Mouse (Mus musculus) intestine, postnatal 0 days (tissue): Measurements from ENCODE around the gene Armc3. TPM values are rescaled to one million over a fixed set of nuclear protein-coding genes. Genes with fewer than 3 reads are reported as not detected.
A peak's percentile ranks its signal among the peaks of the same experiment; 100 is the strongest.

Experiments
- ATAC-seq: fragments of 200-750 bp; cut with Nextera tagmentation; 2 replicates; pipeline ENCODE4 v1.8.0; 2017; ENCODE audit warnings: mild to moderate bottlenecking, moderate TSS enrichment, moderate library complexity
- H3K27ac ChIP-seq: fragments of 300-500 bp; sonication (generic); 2 replicates; pipeline ENCODE4 v1.5.1; 2014; ENCODE audit warnings: mild to moderate bottlenecking, low read depth, low read length, moderate library complexity
- H3K27me3 ChIP-seq: fragments of 300-500 bp; sonication (generic); replicated peaks from 2 replicates; pipeline ENCODE4 v1.6.1; 2014; ENCODE audit warnings: low read length, mixed read lengths; ENCODE audit not compliant: control insufficient read depth, insufficient read depth
- H3K36me3 ChIP-seq: fragments of 300-500 bp; sonication (generic); 2 replicates; pipeline ENCODE4 v1.6.1; 2014; ENCODE audit warnings: mild to moderate bottlenecking, moderate library complexity; ENCODE audit not compliant: control insufficient read depth, insufficient read depth
- H3K4me1 ChIP-seq: fragments of 300-500 bp; sonication (generic); replicated peaks from 2 replicates; pipeline ENCODE4 v1.6.1; 2014; ENCODE audit warnings: antibody characterized with exemption, low read length, mixed read lengths; ENCODE audit not compliant: control insufficient read depth, insufficient read depth
- H3K4me2 ChIP-seq: fragments of 300-500 bp; sonication (generic); replicated peaks from 2 replicates; pipeline ENCODE4 v1.6.1; 2014; ENCODE audit warnings: low read depth, mild to moderate bottlenecking, moderate library complexity
- H3K4me3 ChIP-seq: fragments of 300-500 bp; sonication (generic); 2 replicates; pipeline ENCODE4 v1.5.1; 2014; ENCODE audit warnings: low read depth, low read length
- H3K9ac ChIP-seq: fragments of 300-500 bp; sonication (generic); 2 replicates; pipeline ENCODE4 v1.6.1; 2014; ENCODE audit warnings: mild to moderate bottlenecking, low read depth, low read length
- H3K9me3 ChIP-seq: fragments of 300-500 bp; sonication (generic); 2 replicates; pipeline ENCODE4 v1.6.1; 2016; ENCODE audit warnings: mixed run types; ENCODE audit not compliant: control insufficient read depth
- CTCF ChIP-seq: sonication (generic); IDR thresholded peaks from 2 replicates; pipeline ENCODE4 v1.5.1; 2016; ENCODE audit warnings: low read depth, mild to moderate bottlenecking, control low read depth, antibody characterized with exemption, moderate library complexity
- WGBS: fragments of 180-500 bp; shearing (Covaris S2); extraction: QIAGEN DNeasy Blood & Tissue Kit; methylation state at CpG from one replicate; pipeline ENCODE4 v1.1.7; 2014; 5-methylcytosine and 5-hydroxymethylcytosine counted together
- polyA plus RNA-seq: library from polyadenylated mRNA; unstranded; fragments of >200 nt; fragmentation: Nextera tagmentation; extraction: Ambion mirVana; gene quantifications from 2 replicates; pipeline ENCODE4 v1.2.1, GENCODE M21; 2015

The Armc3 gene
- 0.09 TPM in 1 of 2 replicates, not detected in the other for polyA plus RNA-seq

- Histone ChIP-seq H3K9me3 (no peaks in the 10 kb centered on the region), H3K4me1 (no peaks in the 10 kb centered on the region), H3K27ac (no peak within 1 kb of the TSS), H3K36me3 (no peaks in the 10 kb centered on the region), H3K4me2 (peak within 1 kb of the TSS; percentile 58), H3K4me3 (peak within 1 kb of the TSS; percentile 34), H3K27me3 (no peaks in the 10 kb centered on the region), H3K9ac (no peak within 1 kb of the TSS)
- TF ChIP-seq CTCF, result no peak
- peak; percentile 51 for ATAC-seq
- WGBS, result 20% methylated on average over 24 of the region's 24 CpGs
Observed at GRCm38 (mm10) chr2:19198452-19199365, at the start of gene Armc3. TSS of gene Armc3 (plus strand) at chr2:19199302.

- Histone ChIP-seq H3K27me3 (no peaks in the 10 kb centered on the region), H3K9me3 (no peaks in the 10 kb centered on the region), H3K9ac (no peak overlapping the region), H3K4me1 (no peaks in the 10 kb centered on the region), H3K27ac (no peak overlapping the region), H3K4me2 (no peak overlapping the region), H3K4me3 (no peak overlapping the region), H3K36me3 (no peaks in the 10 kb centered on the region)
- no peak for ATAC-seq
- TF ChIP-seq CTCF, result no peak
- 70% methylated on average over 1 of the region's 1 CpGs for WGBS
Observed at GRCm38 (mm10) chr2:19152687-19153086, 46.4 kb upstream of the Armc3 start.

DNA sequence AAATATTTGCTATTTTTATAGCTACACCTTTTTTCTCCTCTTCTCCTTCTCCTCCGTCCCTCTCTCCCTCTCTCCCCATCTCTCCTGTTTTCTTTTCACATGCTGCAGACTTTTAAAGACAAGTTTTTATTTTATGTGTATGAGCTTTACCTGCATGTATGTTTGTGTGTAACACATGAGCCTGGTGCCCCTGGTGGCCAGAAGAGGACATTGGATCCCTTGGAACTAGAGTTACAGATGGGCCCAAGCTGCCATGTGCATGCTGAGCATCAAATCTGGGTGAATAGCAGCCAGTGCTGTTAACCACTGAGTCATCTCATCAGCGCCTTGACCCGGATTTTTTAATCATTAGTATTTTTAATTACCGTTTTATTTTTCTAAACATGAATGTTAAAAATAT lies 42.9 kb upstream of the Armc3 start:
- no peaks in the 10 kb centered on the region for H3K4me1 ChIP-seq
- no peak for ATAC-seq
- H3K4me3 ChIP-seq, result no peak overlapping the region
- H3K27me3 ChIP-seq, result no peaks in the 10 kb centered on the region
- peak; percentile 68 for TF ChIP-seq CTCF
- no peaks in the 10 kb centered on the region for H3K9me3 ChIP-seq
- no peak overlapping the region for H3K27ac ChIP-seq
- WGBS, result 72% methylated on average over 4 of the region's 4 CpGs
- no peaks in the 10 kb centered on the region for H3K36me3 ChIP-seq
- no peak overlapping the region for H3K9ac ChIP-seq
- no peak overlapping the region for H3K4me2 ChIP-seq

DNA sequence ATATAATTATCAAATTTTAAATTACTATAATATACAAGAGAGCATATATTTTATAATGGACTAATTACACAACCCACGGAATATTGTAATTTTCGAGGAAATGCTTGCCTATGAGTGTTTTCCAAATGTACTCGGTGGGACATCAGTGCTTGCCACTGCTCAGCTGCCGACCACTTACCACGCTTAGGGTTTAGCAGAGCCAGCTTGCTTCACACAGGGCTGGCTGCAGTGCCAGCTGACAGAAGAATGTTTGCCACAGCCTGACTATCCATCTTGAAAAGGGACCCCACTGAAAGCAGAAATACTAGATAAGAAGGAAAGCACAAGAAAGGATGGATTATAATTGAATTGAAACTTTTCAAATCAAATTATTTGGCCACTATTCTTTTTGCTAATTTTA lies 39.6 kb upstream of the Armc3 start:
- Histone ChIP-seq H3K9me3 (no peaks in the 10 kb centered on the region), H3K27ac (no peak overlapping the region), H3K36me3 (no peaks in the 10 kb centered on the region), H3K4me1 (no peaks in the 10 kb centered on the region), H3K4me3 (no peak overlapping the region), H3K27me3 (no peaks in the 10 kb centered on the region), H3K4me2 (no peak overlapping the region), H3K9ac (no peak overlapping the region)
- 79% methylated on average over 5 of the region's 5 CpGs for WGBS
- ATAC-seq, result no peak
- TF ChIP-seq CTCF, result no peak

GRCm38 (mm10) chr2:19160368-19161114 lies 38.6 kb upstream of the Armc3 start:
- Histone ChIP-seq H3K9me3 (no peaks in the 10 kb centered on the region), H3K4me3 (no peak overlapping the region), H3K9ac (no peak overlapping the region), H3K27ac (no peak overlapping the region), H3K4me2 (no peak overlapping the region), H3K27me3 (no peaks in the 10 kb centered on the region), H3K36me3 (no peaks in the 10 kb centered on the region), H3K4me1 (no peaks in the 10 kb centered on the region)
- ATAC-seq, result no peak
- no peak for TF ChIP-seq CTCF
- 20% methylated on average over 8 of the region's 8 CpGs for WGBS

DNA sequence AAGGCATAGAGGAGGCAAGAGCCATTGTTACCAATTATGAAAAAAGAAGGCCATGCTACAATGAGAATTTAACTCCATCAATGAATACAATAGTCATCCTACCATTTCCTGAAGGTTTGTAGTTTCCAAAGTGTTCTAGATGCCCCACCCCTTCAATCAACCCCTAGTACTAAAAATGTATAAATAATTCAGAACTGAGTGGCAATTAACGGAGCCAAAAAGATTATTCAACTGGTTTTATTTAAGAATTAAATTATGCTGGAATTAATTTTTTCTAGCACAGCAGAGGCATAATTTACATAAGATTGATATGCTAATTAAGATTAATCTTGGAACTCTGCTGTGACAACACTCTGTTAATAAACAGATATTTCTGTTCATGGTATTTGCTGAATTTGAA lies 34.9 kb upstream of the Armc3 start:
- ATAC-seq, result no peak
- Histone ChIP-seq H3K4me1 (no peaks in the 10 kb centered on the region), H3K27me3 (no peaks in the 10 kb centered on the region), H3K4me3 (no peak overlapping the region), H3K9me3 (no peaks in the 10 kb centered on the region), H3K27ac (no peak overlapping the region), H3K36me3 (no peaks in the 10 kb centered on the region), H3K4me2 (no peak overlapping the region), H3K9ac (no peak overlapping the region)
- TF ChIP-seq CTCF, result no peak
- WGBS, result 90% methylated on average over 1 of the region's 1 CpGs
